Mouse (Mus musculus): ENCODE measurements around the gene Slc17a7. TPM values are rescaled to one million over a fixed set of nuclear protein-coding genes. Genes with fewer than 3 reads are reported as not detected.
"Not testable (repeated sequence)": the region's sequence is repeated elsewhere in the genome, so short reads cannot be mapped to it uniquely, and the experiment has no call there.

The Slc17a7 gene
- polyA plus RNA-seq, 1 experiment from 2014 or later, result not detected

GRCm38 (mm10) chr7:45150321-45150720, 13.4 kb upstream of the Slc17a7 start:
- ATAC-seq, result no peak
- Histone ChIP-seq H3K9ac (ENCODE audit: low read depth, low read length) (0 out of 2 replicates have a peak overlapping the region, but pooled peaks have one; percentile 14), H3K9me3 (ENCODE audit: control insufficient read depth, low read length) (no peaks in the 10 kb centered on the region), H3K27ac (ENCODE audit: low read length) (peak overlapping the region; percentile 77), H3K4me2 (ENCODE audit: low read depth, low read length) (no peak overlapping the region), H3K4me1 (ENCODE audit: control insufficient read depth, insufficient read depth, low read length) (peaks cover 34% of the 10 kb centered on the region; the same call in 1 of the 2 replicates), H3K4me3 (ENCODE audit: low read length) (no peak overlapping the region), H3K36me3 (ENCODE audit: control insufficient read depth, insufficient read depth, low read length) (peaks cover under 1% of the 10 kb centered on the region; the same call in 1 of the 2 replicates), H3K27me3 (replicated peaks; ENCODE audit: control insufficient read depth, insufficient read depth, low read length) (no peaks in the 10 kb centered on the region)
- WGBS, result 53% methylated on average over 4 of the region's 4 CpGs

GRCm38 (mm10) chr7:45151303-45151702, 12.4 kb upstream of the Slc17a7 start:
- Histone ChIP-seq H3K4me3 (ENCODE audit: low read length) (no peak overlapping the region), H3K27me3 (replicated peaks; ENCODE audit: control insufficient read depth, insufficient read depth, low read length) (no peaks in the 10 kb centered on the region), H3K36me3 (ENCODE audit: control insufficient read depth, insufficient read depth, low read length) (no peaks in the 10 kb centered on the region), H3K4me1 (ENCODE audit: control insufficient read depth, insufficient read depth, low read length) (peaks cover 34% of the 10 kb centered on the region; the same call in 1 of the 2 replicates), H3K9me3 (ENCODE audit: control insufficient read depth, low read length) (no peaks in the 10 kb centered on the region), H3K9ac (ENCODE audit: low read depth, low read length) (no peak overlapping the region), H3K27ac (ENCODE audit: low read length) (peak overlapping the region; percentile 77), H3K4me2 (ENCODE audit: low read depth, low read length) (no peak overlapping the region)
- WGBS, result 38% methylated on average over 11 of the region's 11 CpGs
- ATAC-seq, result no peak

- 87% methylated on average over 2 of the region's 2 CpGs for WGBS
- Histone ChIP-seq H3K4me3 (ENCODE audit: low read length) (peak overlapping the region; percentile 73), H3K4me2 (ENCODE audit: low read depth, low read length) (peak overlapping the region; percentile 74), H3K4me1 (ENCODE audit: control insufficient read depth, insufficient read depth, low read length) (peaks cover 32% of the 10 kb centered on the region; the same call in 1 of the 2 replicates)
- H3K36me3 ChIP-seq (ENCODE audit: control insufficient read depth, insufficient read depth, low read length); ATAC-seq; H3K9ac ChIP-seq (ENCODE audit: low read depth, low read length); H3K27me3 ChIP-seq (replicated peaks; ENCODE audit: control insufficient read depth, insufficient read depth, low read length); H3K9me3 ChIP-seq (ENCODE audit: control insufficient read depth, low read length); H3K27ac ChIP-seq (ENCODE audit: low read length): not testable (repeated sequence)
Measured at GRCm38 (mm10) chr7:45153052-45153451, 10.7 kb upstream of the Slc17a7 start.

GRCm38 (mm10) chr7:45153586-45153985, 10.2 kb upstream of the Slc17a7 start:
- Histone ChIP-seq H3K36me3 (ENCODE audit: control insufficient read depth, insufficient read depth, low read length) (no peaks in the 10 kb centered on the region), H3K4me1 (ENCODE audit: control insufficient read depth, insufficient read depth, low read length) (peaks cover 27% of the 10 kb centered on the region; the same call in 1 of the 2 replicates), H3K27ac (ENCODE audit: low read length) (peak overlapping the region; percentile 97), H3K4me3 (ENCODE audit: low read length) (peak overlapping the region; percentile 73), H3K4me2 (ENCODE audit: low read depth, low read length) (peak overlapping the region; percentile 74), H3K9ac (ENCODE audit: low read depth, low read length) (peak overlapping the region; percentile 88), H3K27me3 (replicated peaks; ENCODE audit: control insufficient read depth, insufficient read depth, low read length) (no peaks in the 10 kb centered on the region), H3K9me3 (ENCODE audit: control insufficient read depth, low read length) (no peaks in the 10 kb centered on the region)
- WGBS, result 3% methylated on average over 5 of the region's 5 CpGs
- ATAC-seq, result no peak

GRCm38 (mm10) chr7:45154096-45154992, 9.4 kb upstream of the Slc17a7 start, which contains the start of the genes Pih1d1 and Aldh16a1:
TSS of gene Pih1d1 (plus strand) at chr7:45154303.
TSS of gene Aldh16a1 (minus strand) at chr7:45154584.
- peak; percentile 96 for ATAC-seq
- Histone ChIP-seq H3K9me3 (ENCODE audit: control insufficient read depth, low read length) (no peaks in the 10 kb centered on the region), H3K4me2 (ENCODE audit: low read depth, low read length) (peak within 1 kb of the TSS; percentile 74), H3K27ac (ENCODE audit: low read length) (peak within 1 kb of the TSS; percentile 97), H3K27me3 (replicated peaks; ENCODE audit: control insufficient read depth, insufficient read depth, low read length) (no peaks in the 10 kb centered on the region), H3K4me3 (ENCODE audit: low read length) (peak within 1 kb of the TSS; percentile 73), H3K36me3 (ENCODE audit: control insufficient read depth, insufficient read depth, low read length) (no peaks in the 10 kb centered on the region), H3K9ac (ENCODE audit: low read depth, low read length) (peak within 1 kb of the TSS; percentile 88), H3K4me1 (ENCODE audit: control insufficient read depth, insufficient read depth, low read length) (peaks cover 23% of the 10 kb centered on the region; the same call in 1 of the 2 replicates)
- WGBS, result 3% methylated on average over 69 of the region's 69 CpGs

GRCm38 (mm10) chr7:45154993-45155514, 8.7 kb upstream of the Slc17a7 start:
- H3K4me3 ChIP-seq (ENCODE audit: low read length), result peak overlapping the region; percentile 73
- H3K9ac ChIP-seq (ENCODE audit: low read depth, low read length), result peak overlapping the region; percentile 88
- 80% methylated on average over 12 of the region's 12 CpGs for WGBS
- H3K4me1 ChIP-seq (ENCODE audit: control insufficient read depth, insufficient read depth, low read length), result peaks cover 20% of the 10 kb centered on the region; the same call in 1 of the 2 replicates
- peak overlapping the region; percentile 43; the same call in 1 of the 2 replicates for H3K27ac ChIP-seq (ENCODE audit: low read length)
- no peaks in the 10 kb centered on the region for H3K9me3 ChIP-seq (ENCODE audit: control insufficient read depth, low read length)
- H3K27me3 ChIP-seq (replicated peaks; ENCODE audit: control insufficient read depth, insufficient read depth, low read length), result no peaks in the 10 kb centered on the region
- peak; percentile 13 for ATAC-seq
- peak overlapping the region; percentile 61 for H3K4me2 ChIP-seq (ENCODE audit: low read depth, low read length)
- no peaks in the 10 kb centered on the region for H3K36me3 ChIP-seq (ENCODE audit: control insufficient read depth, insufficient read depth, low read length)

- Histone ChIP-seq H3K4me1 (ENCODE audit: control insufficient read depth, insufficient read depth, low read length) (peaks cover 15% of the 10 kb centered on the region; the same call in 1 of the 2 replicates), H3K27me3 (replicated peaks; ENCODE audit: control insufficient read depth, insufficient read depth, low read length) (no peaks in the 10 kb centered on the region), H3K27ac (ENCODE audit: low read length) (no peak overlapping the region), H3K4me3 (ENCODE audit: low read length) (no peak overlapping the region), H3K9ac (ENCODE audit: low read depth, low read length) (no peak overlapping the region), H3K36me3 (ENCODE audit: control insufficient read depth, insufficient read depth, low read length) (0 out of 2 replicates have a peak, but pooled peaks cover 3% of the 10 kb centered on the region), H3K9me3 (ENCODE audit: control insufficient read depth, low read length) (no peaks in the 10 kb centered on the region), H3K4me2 (ENCODE audit: low read depth, low read length) (no peak overlapping the region)
- ATAC-seq, result no peak
- 83% methylated on average over 9 of the region's 9 CpGs for WGBS
Measured at GRCm38 (mm10) chr7:45155590-45155989, 8.2 kb upstream of the Slc17a7 start.

- H3K27ac ChIP-seq (ENCODE audit: low read length), result no peak overlapping the region
- no peak overlapping the region for H3K4me3 ChIP-seq (ENCODE audit: low read length)
- 94% methylated on average over 15 of the region's 15 CpGs for WGBS
- no peaks in the 10 kb centered on the region for H3K27me3 ChIP-seq (replicated peaks; ENCODE audit: control insufficient read depth, insufficient read depth, low read length)
- H3K9me3 ChIP-seq (ENCODE audit: control insufficient read depth, low read length), result no peaks in the 10 kb centered on the region
- no peak overlapping the region for H3K4me2 ChIP-seq (ENCODE audit: low read depth, low read length)
- H3K4me1 ChIP-seq (ENCODE audit: control insufficient read depth, insufficient read depth, low read length), result peaks cover 13% of the 10 kb centered on the region; the same call in 1 of the 2 replicates
- ATAC-seq, result no peak
- 0 out of 2 replicates have a peak, but pooled peaks cover 3% of the 10 kb centered on the region for H3K36me3 ChIP-seq (ENCODE audit: control insufficient read depth, insufficient read depth, low read length)
- H3K9ac ChIP-seq (ENCODE audit: low read depth, low read length), result no peak overlapping the region
Measured at GRCm38 (mm10) chr7:45156206-45156605, 7.5 kb upstream of the Slc17a7 start.

- no peak for ATAC-seq
- 0 out of 2 replicates have a peak, but pooled peaks cover 3% of the 10 kb centered on the region for H3K36me3 ChIP-seq (ENCODE audit: control insufficient read depth, insufficient read depth, low read length)
- WGBS, result 86% methylated on average over 14 of the region's 14 CpGs
Measured at GRCm38 (mm10) chr7:45157459-45157858, 6.3 kb upstream of the Slc17a7 start.

More at GRCm38 (mm10) chr7:45157459-45157858, 6.3 kb upstream of the Slc17a7 start:
- no peak overlapping the region for H3K4me2 ChIP-seq (ENCODE audit: low read depth, low read length)
- H3K4me3 ChIP-seq (ENCODE audit: low read length), result no peak overlapping the region
- H3K27ac ChIP-seq (ENCODE audit: low read length), result no peak overlapping the region
- no peaks in the 10 kb centered on the region for H3K27me3 ChIP-seq (replicated peaks; ENCODE audit: control insufficient read depth, insufficient read depth, low read length)
- no peaks in the 10 kb centered on the region for H3K9me3 ChIP-seq (ENCODE audit: control insufficient read depth, low read length)
- H3K9ac ChIP-seq (ENCODE audit: low read depth, low read length), result no peak overlapping the region
- peaks cover 16% of the 10 kb centered on the region; the same call in 1 of the 2 replicates for H3K4me1 ChIP-seq (ENCODE audit: control insufficient read depth, insufficient read depth, low read length)

All from intestine, embryonic 16.5 days (tissue).